Mouse (Mus musculus) urinary bladder, adult 2 months (tissue): ENCODE results near the gene Ppp1r1b. TPM values are rescaled to one million over a fixed set of nuclear protein-coding genes. Genes with fewer than 3 reads are reported as not detected.
A peak's percentile ranks its signal among the peaks of the same experiment; 100 is the strongest.

Experiments used
- DNase-seq: peaks from one replicate; pipeline ENCODE4 v3.0.0; 2022; ENCODE audit warnings: low spot score
- polyA plus RNA-seq: library from polyadenylated mRNA; depleted of rRNA; stranded (reverse); fragments of >200 nt; gene quantifications from 2 replicates; pipeline ENCODE4 v1.2.3, GENCODE M21; 2012

Gene Ppp1r1b
- polyA plus RNA-seq, 1 experiment = 0.15 TPM

GRCm38 (mm10) chr11:98328371-98329069 lies 19.7 kb upstream of the Ppp1r1b start:
- no peak for DNase-seq

GRCm38 (mm10) chr11:98329081-98329959 lies 18.9 kb upstream of the Ppp1r1b start, which contains the start of gene Neurod2:
TSS of gene Neurod2 (minus strand) at chr11:98329648.
- no peak for DNase-seq

- no peak for DNase-seq
These were observed 18.1 kb upstream of the Ppp1r1b start for GRCm38 (mm10) chr11:98329960-98330744.

GRCm38 (mm10) chr11:98330745-98331204 lies 17.4 kb upstream of the Ppp1r1b start:
- DNase-seq = no peak

- DNase-seq = no peak
These were observed 16.8 kb upstream of the Ppp1r1b start for GRCm38 (mm10) chr11:98331401-98331800.

GRCm38 (mm10) chr11:98332186-98332585 lies 16.0 kb upstream of the Ppp1r1b start:
- DNase-seq = no peak

GRCm38 (mm10) chr11:98332841-98333240 lies 15.4 kb upstream of the Ppp1r1b start:
- DNase-seq = no peak

GRCm38 (mm10) chr11:98333263-98333696 lies 14.9 kb upstream of the Ppp1r1b start:
- no peak for DNase-seq

- no peak for DNase-seq
These were observed 14.0 kb upstream of the Ppp1r1b start for GRCm38 (mm10) chr11:98333981-98334741.

GRCm38 (mm10) chr11:98335250-98335649 lies 13.0 kb upstream of the Ppp1r1b start:
- DNase-seq = no peak

- no peak for DNase-seq
These were observed 11.7 kb upstream of the Ppp1r1b start for GRCm38 (mm10) chr11:98336245-98337107.

GRCm38 (mm10) chr11:98338507-98338961 lies 9.7 kb upstream of the Ppp1r1b start:
- DNase-seq = peak; percentile 44

- no peak for DNase-seq
These were observed 9.1 kb upstream of the Ppp1r1b start for GRCm38 (mm10) chr11:98339071-98339501.

GRCm38 (mm10) chr11:98339679-98340287 lies 8.4 kb upstream of the Ppp1r1b start:
- no peak for DNase-seq

GRCm38 (mm10) chr11:98340597-98340996 lies 7.6 kb upstream of the Ppp1r1b start:
- no peak for DNase-seq

- no peak for DNase-seq
These were observed 7.0 kb upstream of the Ppp1r1b start for GRCm38 (mm10) chr11:98341174-98341573.

GRCm38 (mm10) chr11:98342000-98342945 lies 5.9 kb upstream of the Ppp1r1b start:
- peak; percentile 93 for DNase-seq

- peak; percentile 53 for DNase-seq
These were observed 3.0 kb upstream of the Ppp1r1b start for GRCm38 (mm10) chr11:98345253-98345652.
